Mouse (Mus musculus) left cerebral cortex, adult 8-10 months (tissue): ENCODE measurements at regions not wholly inside any gene's neighbourhood (a gene's known extent, or its start where the extent isn't known, plus 50 kb on each side); places are given as distances from the start of the nearest gene placed in this dataset.

Experiments
- DNase-seq, 2 experiments: peaks; one replicate each; pipeline ENCODE4 v3.0.0; 2022; ENCODE audit warnings: low spot score in 2 of 2

DNA sequence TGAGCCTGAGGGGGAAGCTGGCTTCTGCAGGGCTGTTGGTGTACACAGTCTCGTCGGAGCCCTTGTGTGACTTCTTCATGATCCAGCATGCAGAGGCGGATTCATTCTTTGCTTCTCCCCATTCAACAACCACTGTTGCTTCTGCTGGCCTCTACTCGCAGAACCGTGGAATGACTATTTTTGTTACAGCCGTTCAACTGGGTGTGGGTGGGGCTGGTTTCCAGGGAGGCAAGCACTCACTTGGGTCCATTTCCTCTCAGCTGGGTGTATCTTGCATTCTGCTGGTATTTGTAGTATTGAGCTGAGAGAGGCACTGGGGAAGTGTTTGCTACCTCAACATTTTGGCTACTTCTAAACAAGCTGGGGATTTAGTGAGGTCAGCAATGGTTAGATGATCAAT lies 197.3 kb upstream of the Klhl29 start:
- peak in 1 of 2 experiments; percentile 25 for DNase-seq

DNA sequence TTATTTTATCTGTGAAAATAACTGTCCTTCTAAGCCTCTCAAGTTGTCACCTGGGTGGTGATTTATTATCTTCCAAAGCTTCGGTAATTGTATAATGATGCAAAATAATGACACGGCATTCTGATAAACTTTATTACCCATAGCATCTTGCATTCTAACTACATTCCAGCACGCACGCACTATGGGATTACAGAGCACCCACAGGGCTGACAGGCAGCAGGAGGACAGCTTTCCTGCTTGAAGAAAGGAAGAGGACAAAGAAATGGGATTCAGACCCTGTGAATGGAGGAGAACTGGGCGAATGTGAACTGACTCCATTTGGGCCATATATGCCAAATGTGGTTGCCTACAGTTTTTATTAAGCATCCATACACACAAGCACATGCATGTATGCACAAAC lies 193.5 kb upstream of the Klhl29 start:
- DNase-seq, result no peak

GRCm38 (mm10) chr12:5566231-5566630 lies 190.7 kb upstream of the Klhl29 start:
- no peak for DNase-seq

GRCm38 (mm10) chr12:5552607-5553006 lies 177.1 kb upstream of the Klhl29 start:
- no peak for DNase-seq

DNA sequence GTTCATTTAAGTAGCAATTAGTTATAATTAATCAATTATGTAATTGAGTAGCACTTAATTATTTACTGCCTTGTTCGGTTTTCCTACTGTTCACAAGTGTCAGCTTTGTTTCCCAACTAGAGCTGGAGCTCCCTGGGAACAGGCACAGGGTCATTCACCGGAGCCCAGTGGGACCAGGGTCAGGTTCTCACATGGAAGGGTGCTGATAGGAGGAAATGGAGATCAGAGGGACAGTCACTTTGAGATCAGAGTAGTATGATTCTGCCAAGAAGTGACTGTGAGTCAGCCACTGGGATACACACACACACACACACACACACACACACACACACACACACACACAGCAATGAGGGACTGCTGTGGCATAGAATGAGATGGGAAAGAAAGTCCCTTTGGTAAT lies 176.4 kb upstream of the Klhl29 start:
- no peak for DNase-seq

- DNase-seq, result no peak
Observed at GRCm38 (mm10) chr12:5549796-5550195, 174.3 kb upstream of the Klhl29 start.

DNA sequence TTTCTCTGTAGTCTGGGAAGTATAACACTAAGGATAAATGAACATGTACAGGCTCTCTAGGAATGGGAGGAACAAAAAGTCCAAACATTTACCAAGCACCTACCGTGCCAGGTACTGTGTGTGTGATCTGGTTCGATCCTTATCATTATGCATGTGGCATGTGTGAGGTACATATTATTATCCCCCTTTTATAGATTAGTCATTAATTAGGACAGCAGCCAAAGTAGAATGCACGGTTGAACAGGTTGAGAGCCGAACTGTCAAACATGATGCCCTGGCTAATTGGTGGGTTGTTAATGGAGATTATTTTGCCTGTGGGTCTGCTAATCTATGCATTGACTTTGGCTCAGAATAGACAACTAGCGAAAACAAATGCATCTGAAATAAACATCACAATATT lies 172.2 kb upstream of the Klhl29 start:
- no peak for DNase-seq

- no peak for DNase-seq
Observed at GRCm38 (mm10) chr12:5542701-5543100, 167.2 kb upstream of the Klhl29 start.

DNA sequence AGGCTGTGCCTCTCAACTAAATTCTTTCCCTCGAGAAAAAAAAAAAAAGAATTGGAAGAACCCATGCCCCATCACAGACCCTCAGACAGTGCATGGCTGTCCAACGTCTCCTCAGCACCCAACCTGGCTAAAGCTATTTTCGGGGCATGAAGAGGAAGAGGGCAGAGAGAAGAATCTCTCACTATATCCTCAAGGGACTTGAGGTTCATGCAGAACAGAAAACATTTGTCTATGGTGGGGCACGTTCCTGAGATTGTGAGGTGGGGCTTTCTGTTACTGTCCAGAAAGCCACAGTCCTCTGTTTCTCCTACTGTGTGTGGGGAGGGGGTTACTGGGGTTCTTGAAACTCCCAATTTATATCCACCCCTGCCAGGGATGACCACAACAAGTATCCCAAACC lies 120.8 kb upstream of the Klhl29 start:
- no peak for DNase-seq

GRCm38 (mm10) chr12:5494657-5495512 lies 119.4 kb upstream of the Klhl29 start:
- no peak for DNase-seq

GRCm38 (mm10) chr12:5464250-5464899 lies 88.9 kb upstream of the Klhl29 start:
- no peak for DNase-seq

- DNase-seq, result no peak
Observed at GRCm38 (mm10) chr12:5453157-5453556, 77.7 kb upstream of the Klhl29 start.

DNA sequence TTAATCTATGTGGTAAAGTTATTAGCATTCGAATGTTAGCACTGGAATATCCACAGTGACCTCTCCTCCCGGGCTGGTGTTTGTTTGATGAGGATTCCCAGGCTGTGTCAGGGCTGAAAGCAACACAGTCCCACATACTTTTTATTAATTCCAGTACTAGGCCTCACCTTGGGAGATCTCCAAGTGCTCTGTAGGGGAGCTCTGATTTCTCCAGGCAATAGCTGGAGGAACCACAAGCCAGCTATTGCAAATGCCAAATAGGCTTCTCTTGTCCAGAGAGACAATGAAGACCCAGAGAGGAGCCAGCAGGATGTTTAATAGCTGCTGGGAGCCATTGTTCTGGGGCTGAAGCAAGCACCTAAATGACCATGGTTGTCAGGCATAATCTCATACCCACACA lies 68.2 kb upstream of the Klhl29 start:
- DNase-seq, result no peak

GRCm38 (mm10) chr12:5443091-5443531 lies 67.6 kb upstream of the Klhl29 start:
- no peak for DNase-seq

- DNase-seq, result no peak
Observed at GRCm38 (mm10) chr12:5442679-5443078, 67.2 kb upstream of the Klhl29 start.

DNA sequence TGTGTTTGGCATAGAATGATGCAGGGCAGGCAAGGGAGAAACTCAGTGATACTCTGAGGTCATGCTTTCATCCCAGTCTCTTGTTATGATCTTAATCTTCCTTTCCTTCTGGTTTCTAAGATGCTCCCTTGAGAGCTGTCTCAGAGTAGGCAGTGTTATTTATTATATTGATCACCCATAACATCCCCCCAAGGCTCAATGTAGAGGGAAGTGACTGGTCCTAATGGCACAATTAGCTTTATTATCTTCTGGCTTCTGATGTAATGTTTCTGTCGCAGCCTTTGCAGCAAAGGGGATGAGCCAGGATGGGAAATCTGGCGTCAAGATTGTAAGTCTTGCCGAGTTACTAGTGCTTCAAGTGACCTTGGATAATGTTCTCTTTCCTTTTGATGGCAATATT lies 65.0 kb upstream of the Klhl29 start:
- no peak for DNase-seq

GRCm38 (mm10) chr12:5435876-5436275 lies 60.4 kb upstream of the Klhl29 start:
- no peak for DNase-seq

DNA sequence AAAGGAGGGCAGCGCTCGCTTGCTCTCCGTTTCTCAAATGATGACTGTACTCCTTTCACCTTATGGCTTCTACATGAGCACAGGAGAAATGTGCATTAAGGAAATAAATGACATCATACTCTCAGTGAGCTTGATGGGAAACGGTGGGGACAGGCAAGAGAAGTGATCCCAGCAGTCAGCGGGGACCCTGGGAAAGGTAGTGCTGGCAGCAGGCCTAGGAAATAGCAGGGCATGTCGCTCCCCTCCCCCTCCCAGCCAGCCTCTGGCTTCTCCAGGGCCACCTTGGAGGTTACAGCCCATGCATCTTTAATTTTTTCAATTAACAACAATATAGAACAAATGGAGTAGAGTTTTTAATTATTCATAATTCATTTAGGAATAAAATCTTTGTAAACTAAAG lies 58.6 kb upstream of the Klhl29 start:
- DNase-seq, result no peak

DNA sequence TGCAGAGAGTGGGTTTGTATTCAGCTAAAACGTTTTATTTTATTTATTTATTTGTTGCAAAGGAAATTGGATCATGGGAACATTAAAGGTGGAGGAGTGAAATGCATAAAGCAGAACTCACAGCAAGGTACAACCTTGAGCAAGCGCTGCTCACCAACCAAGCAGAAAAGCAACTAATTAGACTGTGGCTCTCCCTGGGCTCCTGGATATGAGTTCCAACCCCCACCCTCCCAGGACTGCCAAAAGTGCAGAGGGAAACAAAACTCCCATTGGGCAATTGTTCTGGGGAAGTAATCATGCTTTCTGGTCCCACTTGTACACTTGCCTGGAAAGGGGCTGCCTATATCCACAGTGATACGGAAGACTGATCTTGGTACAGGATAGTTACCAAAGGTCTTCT lies 57.2 kb upstream of the Klhl29 start:
- no peak for DNase-seq

DNA sequence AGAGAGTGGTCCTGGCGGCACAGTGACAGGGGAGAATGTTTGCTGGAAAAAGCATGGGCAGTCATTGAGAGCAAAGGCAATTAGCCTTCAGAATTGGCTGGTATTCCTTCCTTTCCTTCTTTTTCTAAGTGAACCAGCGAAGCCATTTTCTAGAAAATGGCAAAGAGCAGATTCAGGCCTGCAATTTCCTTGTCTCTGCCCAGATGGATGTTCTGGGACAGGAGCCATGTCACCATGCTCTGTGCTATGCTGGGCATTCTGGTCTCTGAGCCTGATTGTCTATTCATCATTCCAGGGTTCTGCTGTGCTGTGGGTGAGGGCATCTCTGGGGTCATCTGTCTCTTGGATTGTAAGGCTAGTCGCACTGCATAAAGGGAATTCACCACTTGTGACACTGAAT lies 53.3 kb upstream of the Klhl29 start:
- no peak for DNase-seq
